Mouse (Mus musculus) midbrain, postnatal 0 days (tissue): ENCODE measurements around the gene Zfp418. TPM values are rescaled to one million over a fixed set of nuclear protein-coding genes. Genes with fewer than 3 reads are reported as not detected.
"Not testable (repeated sequence)": the region's sequence is repeated elsewhere in the genome, so short reads cannot be mapped to it uniquely, and the experiment has no call there.

Experiments used
- ATAC-seq: fragments of 200-750 bp; cut with Nextera tagmentation; 2 replicates; pipeline ENCODE4 v1.8.0; 2017; ENCODE audit warnings: moderate number of reproducible peaks, mild to moderate bottlenecking, moderate TSS enrichment, moderate library complexity; ENCODE audit not compliant: low FRiP score
- DNase-seq: peaks from one replicate; pipeline ENCODE4 v3.0.0-alpha.2; 2015; ENCODE audit warnings: low spot score
- H3K27ac ChIP-seq: fragments of 300-500 bp; sonication (generic); 2 replicates; pipeline ENCODE4 v1.5.1; 2014; ENCODE audit warnings: low read depth, mild to moderate bottlenecking, low read length, mixed read lengths
- H3K27me3 ChIP-seq: fragments of 300-500 bp; sonication (generic); 2 replicates; pipeline ENCODE4 v1.6.1; 2014; ENCODE audit warnings: low read length, control low read depth, mixed read lengths; ENCODE audit not compliant: insufficient read depth
- H3K36me3 ChIP-seq: fragments of 300-500 bp; sonication (generic); 2 replicates; pipeline ENCODE4 v1.6.1; 2014; ENCODE audit warnings: low read length, control low read depth, mixed read lengths; ENCODE audit not compliant: insufficient read depth
- H3K4me1 ChIP-seq: fragments of 300-500 bp; sonication (generic); 2 replicates; pipeline ENCODE4 v1.6.1; 2014; ENCODE audit warnings: mild to moderate bottlenecking, control low read depth, antibody characterized with exemption, low read length, mixed read lengths; ENCODE audit not compliant: insufficient read depth
- H3K4me2 ChIP-seq: fragments of 300-500 bp; sonication (generic); 2 replicates; pipeline ENCODE4 v1.6.1; 2014; ENCODE audit warnings: low read depth, mild to moderate bottlenecking, low read length, mixed read lengths; ENCODE audit not compliant: poor library complexity, severe bottlenecking
- H3K4me3 ChIP-seq: fragments of 300-500 bp; sonication (generic); 2 replicates; pipeline ENCODE4 v1.5.1; 2014; ENCODE audit warnings: low read depth, mild to moderate bottlenecking, low read length, moderate library complexity
- H3K9ac ChIP-seq: fragments of 300-500 bp; sonication (generic); replicated peaks from 2 replicates; pipeline ENCODE4 v1.6.1; 2014; ENCODE audit warnings: mild to moderate bottlenecking, low read length, moderate library complexity, mixed read lengths; ENCODE audit not compliant: poor library complexity, severe bottlenecking
- H3K9me3 ChIP-seq: fragments of 300-500 bp; sonication (generic); 2 replicates; pipeline ENCODE4 v1.6.1; 2016; ENCODE audit warnings: low read length, control low read depth
- CTCF ChIP-seq: IDR thresholded peaks from 2 replicates; pipeline ENCODE4 v1.5.1; 2016; ENCODE audit warnings: antibody characterized with exemption, mild to moderate bottlenecking
- WGBS: fragments of 180-500 bp; shearing (Covaris S2); extraction: QIAGEN DNeasy Blood & Tissue Kit; methylation state at CpG from one replicate; pipeline ENCODE4 v1.1.7; 2014; 5-methylcytosine and 5-hydroxymethylcytosine counted together
- polyA plus RNA-seq: library from polyadenylated mRNA; unstranded; fragments of >200 nt; fragmentation: Nextera tagmentation; extraction: Ambion mirVana; gene quantifications from 2 replicates; pipeline ENCODE4 v1.2.1, GENCODE M21; 2015
- total RNA-seq: library from RNA; depleted of rRNA; stranded (reverse); fragments of >200 nt; gene quantifications from 2 replicates; pipeline ENCODE4 v1.2.3, GENCODE M21; 2014

Gene Zfp418
- total and polyA plus RNA-seq, 2 experiments from 2014 or later: 0.99 to 4.5 TPM

DNA sequence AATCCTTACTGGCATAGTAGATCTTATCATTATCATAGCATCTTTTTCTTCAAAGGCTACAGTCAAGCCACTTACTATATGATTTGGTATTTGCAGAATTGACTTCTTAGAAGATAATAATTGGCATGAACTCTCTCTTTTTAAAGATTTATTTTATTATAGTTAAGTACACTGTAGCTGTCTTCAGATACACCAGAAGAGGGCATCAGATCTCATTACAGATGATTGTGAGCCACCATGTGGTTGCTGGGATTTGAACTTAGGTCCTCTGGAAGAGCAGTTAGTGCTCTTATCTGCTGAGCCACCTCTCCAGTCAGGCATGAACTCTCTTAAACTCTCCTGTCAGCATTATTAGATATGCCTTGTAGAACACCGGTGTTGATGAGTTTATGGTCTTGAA is 26.9 kb upstream of the Zfp418 start:
- no peak for TF ChIP-seq CTCF
- no peak overlapping the region for H3K9ac ChIP-seq
- no peaks in the 10 kb centered on the region for H3K36me3 ChIP-seq
- no peak for DNase-seq
- no peak for ATAC-seq
- H3K27me3 ChIP-seq: no peaks in the 10 kb centered on the region
- no peak overlapping the region for H3K27ac ChIP-seq
- WGBS: 92% methylated on average over 1 of the region's 1 CpGs
- H3K4me2 ChIP-seq: no peak overlapping the region
- H3K4me3 ChIP-seq: no peak overlapping the region
- H3K4me1 ChIP-seq: no peaks in the 10 kb centered on the region
- H3K9me3 ChIP-seq: 0 out of 2 replicates have a peak, but pooled peaks cover 5% of the 10 kb centered on the region

DNA sequence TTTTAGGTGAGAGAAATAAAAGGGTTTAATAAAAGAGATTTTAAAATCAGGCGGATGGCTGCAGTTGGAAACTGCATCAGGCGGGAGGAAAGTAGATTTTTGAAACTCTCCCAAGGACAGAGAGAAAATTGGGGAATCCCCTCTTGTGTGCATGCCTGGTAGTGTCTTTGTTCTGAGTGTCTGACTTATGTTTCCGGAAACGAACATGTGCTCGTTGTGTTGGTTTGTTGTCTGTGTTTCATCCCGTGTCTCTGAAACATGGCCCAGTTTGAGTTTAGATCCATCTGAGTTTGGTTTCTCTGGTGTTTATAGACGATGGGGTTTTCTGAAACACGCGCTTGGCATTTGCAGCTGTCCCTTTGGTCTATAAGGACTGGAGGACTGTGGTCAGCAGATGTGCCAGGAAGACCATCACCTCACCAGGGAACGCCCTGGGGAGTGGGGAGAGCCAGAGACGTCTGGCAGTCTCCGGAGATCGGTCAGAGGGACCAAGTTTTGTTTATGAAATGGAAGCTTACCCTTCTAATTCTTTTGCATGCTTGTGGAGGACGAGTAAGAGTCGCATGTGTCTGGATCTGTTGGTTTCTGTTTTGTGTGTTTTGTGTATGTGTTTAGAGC is 25.0 kb upstream of the Zfp418 start:
- no peak overlapping the region for H3K27ac ChIP-seq
- H3K9me3 ChIP-seq: 0 out of 2 replicates have a peak, but pooled peaks cover 5% of the 10 kb centered on the region
- H3K4me1 ChIP-seq: no peaks in the 10 kb centered on the region
- H3K9ac ChIP-seq: no peak overlapping the region
- H3K36me3 ChIP-seq: no peaks in the 10 kb centered on the region
- no peak for TF ChIP-seq CTCF
- H3K4me2 ChIP-seq: no peak overlapping the region
- no peak overlapping the region for H3K4me3 ChIP-seq
- ATAC-seq (no peak), DNase-seq (no peak)
- WGBS: 92% methylated on average over 15 of the region's 15 CpGs
- no peaks in the 10 kb centered on the region for H3K27me3 ChIP-seq

DNA sequence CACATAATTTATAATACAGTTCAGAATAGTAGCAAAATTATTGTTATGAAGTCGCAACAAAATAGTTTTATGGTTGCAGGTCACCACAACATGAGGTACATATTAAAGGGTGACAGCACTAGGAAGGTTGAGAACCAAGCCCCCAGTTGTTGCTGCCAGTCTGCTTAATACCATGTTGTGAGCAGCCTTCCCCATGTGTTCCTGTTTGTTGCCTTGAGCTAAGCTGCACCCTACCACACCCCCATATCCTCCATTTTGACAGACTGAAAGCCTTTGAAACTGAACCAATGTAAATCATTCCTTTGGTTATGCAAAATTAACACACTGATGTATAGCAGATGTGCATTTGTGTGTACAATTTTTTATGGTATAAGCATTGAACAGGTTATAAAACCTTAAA is 14.8 kb downstream of the Zfp418 start:
- ATAC-seq (no peak), DNase-seq (no peak)
- Histone ChIP-seq H3K27me3 (no peaks in the 10 kb centered on the region), H3K27ac (no peak overlapping the region), H3K4me3 (no peak overlapping the region), H3K36me3 (peaks cover 18% of the 10 kb centered on the region), H3K9ac (no peak overlapping the region), H3K4me2 (no peak overlapping the region), H3K4me1 (no peaks in the 10 kb centered on the region), H3K9me3 (no peaks in the 10 kb centered on the region)
- TF ChIP-seq CTCF: no peak
- WGBS: 93% methylated on average over 1 of the region's 1 CpGs

DNA sequence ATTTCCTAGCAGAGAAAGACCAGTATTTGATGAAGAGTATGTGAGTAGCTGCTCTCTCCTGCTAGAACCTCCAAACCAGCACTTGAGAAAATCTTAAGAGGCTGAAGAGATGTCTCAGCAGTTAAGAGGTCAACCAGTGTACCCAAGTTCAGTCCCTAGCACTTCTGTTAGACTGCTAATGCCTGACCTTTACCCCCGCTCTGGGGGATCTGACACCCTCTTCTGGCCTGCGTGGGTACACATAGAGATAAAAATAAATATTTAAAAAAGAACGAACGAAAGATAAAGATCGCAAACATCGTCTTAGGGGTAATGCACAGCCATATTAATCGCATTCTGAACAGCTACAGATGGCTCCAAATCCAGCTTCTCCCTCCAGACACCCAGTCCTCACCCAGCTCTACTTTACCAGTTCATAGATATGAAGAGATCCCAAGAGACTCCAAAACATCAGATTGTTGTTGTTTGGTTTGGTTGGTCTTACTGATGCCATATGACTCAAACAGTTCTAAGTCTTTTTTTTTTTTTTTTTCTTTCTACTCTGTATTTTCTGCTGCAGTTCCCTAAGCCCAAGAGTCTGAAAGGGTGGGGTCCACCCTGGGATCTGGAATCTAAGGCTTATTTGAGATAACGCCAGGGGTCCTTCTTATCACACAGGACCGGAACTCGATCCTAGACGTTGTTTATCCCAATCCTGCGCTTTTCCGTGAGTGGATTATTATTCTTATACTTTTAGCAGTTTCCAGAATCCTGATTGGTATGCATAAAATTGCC is 16.5 kb downstream of the Zfp418 start:
- 43% methylated on average over 13 of the region's 13 CpGs for WGBS
- Histone ChIP-seq H3K4me3 (peak overlapping the region; percentile 41), H3K4me2 (peak overlapping the region; percentile 35), H3K9me3 (no peaks in the 10 kb centered on the region), H3K4me1 (no peaks in the 10 kb centered on the region), H3K9ac (peak overlapping the region; percentile 25; the same call in 1 of the 2 replicates), H3K27ac (no peak overlapping the region), H3K36me3 (peaks cover 6% of the 10 kb centered on the region; the same call in 1 of the 2 replicates), H3K27me3 (no peaks in the 10 kb centered on the region)
- TF ChIP-seq CTCF: no peak; the same call in 1 of the 2 replicates
- ATAC-seq (peak; percentile 75), DNase-seq (no peak)

DNA sequence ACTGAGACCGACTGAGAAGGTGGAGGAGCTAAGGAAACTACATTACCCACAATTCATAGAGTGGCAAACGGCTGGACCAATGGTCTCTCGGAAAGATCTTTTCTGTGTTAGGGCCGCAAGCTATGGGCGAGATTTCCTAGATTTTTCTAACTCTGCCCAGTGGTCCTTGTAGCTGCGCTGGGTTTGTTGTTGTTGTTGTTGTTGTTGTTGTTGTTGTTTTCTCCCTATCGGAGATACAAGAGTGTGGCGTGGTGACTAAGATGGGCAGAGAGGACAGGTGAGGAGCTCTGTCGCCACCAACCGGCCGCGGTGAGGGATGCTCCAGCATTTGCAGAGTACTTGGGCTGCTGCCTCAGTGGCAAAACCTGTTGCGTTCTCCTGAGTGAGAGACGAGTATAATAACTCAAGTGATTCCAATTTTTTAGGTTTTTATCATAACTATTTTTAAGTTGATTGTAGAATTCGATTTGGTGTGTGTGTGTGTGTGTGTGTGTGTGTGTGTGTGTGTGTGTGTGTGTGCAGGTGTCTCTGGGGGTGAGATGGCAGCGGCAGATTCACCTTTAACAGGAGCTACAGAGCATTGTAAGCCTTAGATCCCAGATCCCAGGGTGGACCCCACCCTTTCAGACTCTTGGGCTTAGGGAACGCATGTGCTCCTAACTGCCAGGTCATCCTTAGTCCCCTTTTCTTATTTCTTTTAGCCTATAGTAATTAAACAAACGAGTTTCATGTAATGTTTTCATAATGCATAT is 17.2 kb downstream of the Zfp418 start:
- Histone ChIP-seq H3K36me3 (no peaks in the 10 kb centered on the region; the same call in 1 of the 2 replicates), H3K27me3 (no peaks in the 10 kb centered on the region), H3K4me1 (no peaks in the 10 kb centered on the region), H3K4me3 (peak overlapping the region; percentile 41), H3K27ac (no peak overlapping the region), H3K9ac (peak overlapping the region; percentile 25; the same call in 1 of the 2 replicates), H3K4me2 (peak overlapping the region; percentile 35), H3K9me3 (no peaks in the 10 kb centered on the region)
- DNase-seq: peak; percentile 77
- peak; percentile 85 for TF ChIP-seq CTCF
- 13% methylated on average over 18 of the region's 18 CpGs for WGBS
- peak; percentile 98 for ATAC-seq

DNA sequence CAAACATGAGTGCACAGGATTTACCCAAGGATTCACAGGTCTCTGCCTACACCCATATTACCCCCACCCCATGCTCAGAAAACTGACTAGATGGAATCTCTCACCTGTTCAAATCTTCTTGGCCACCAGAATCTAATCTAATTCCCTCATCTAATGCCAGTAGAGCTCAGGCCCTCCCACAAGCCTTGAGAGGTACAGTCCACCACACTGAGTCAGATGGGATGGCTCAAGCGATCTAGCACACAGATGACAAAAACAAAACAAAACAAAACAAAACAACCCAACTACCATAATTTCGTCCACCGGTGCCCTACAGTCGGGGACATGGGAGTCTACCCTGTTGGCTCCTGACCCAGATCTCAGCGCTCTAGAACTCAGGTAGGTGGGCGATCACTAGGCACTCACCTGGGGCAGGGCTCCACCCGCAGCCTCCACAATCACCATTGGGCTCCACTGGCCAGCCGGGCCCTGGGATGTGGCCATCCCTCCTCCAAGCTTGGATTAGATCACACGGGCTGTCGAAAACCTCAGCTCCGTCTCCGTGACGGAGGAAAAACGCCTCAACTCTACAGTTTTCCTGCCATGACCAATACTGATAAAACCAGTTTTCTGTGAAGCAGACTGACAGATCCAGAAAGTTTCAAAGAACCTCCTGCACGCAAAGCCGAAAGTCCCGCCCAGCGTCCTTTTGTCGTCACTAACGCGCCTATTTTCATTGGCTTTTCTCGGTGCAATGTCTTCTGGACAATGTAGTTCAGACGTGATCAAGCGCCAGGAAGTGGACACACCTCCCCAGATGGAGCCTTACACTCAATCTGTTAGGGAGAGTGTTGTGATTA is 38.4 kb downstream of the Zfp418 start, which contains the start of gene Zfp772:
Gene Zfp772, minus strand, starts transcription at position 686 of the 839 bp plus-strand sequence.
- H3K4me2 ChIP-seq: peak within 1 kb of the TSS; percentile 46
- peak within 1 kb of the TSS; percentile 41 for H3K4me3 ChIP-seq
- DNase-seq: peak; percentile 26
- H3K9me3 ChIP-seq, H3K36me3 ChIP-seq, H3K27ac ChIP-seq, ATAC-seq, H3K27me3 ChIP-seq, H3K4me1 ChIP-seq, H3K9ac ChIP-seq: not testable (repeated sequence)
- WGBS: 3% methylated on average over 24 of the region's 24 CpGs
